Mouse (Mus musculus) heart, postnatal 36 days (tissue): Measurements from ENCODE around the gene Cask. TPM values are rescaled to one million over a fixed set of nuclear protein-coding genes. Genes with fewer than 3 reads are reported as not detected.
A peak's percentile ranks its signal among the peaks of the same experiment; 100 is the strongest.

Experiments used
- DNase-seq, 2 experiments: peaks; one replicate each; pipeline ENCODE4 v3.0.0; 2021 to 2022
- intact Hi-C: fragments of 180-260 bp; cut with DNase I; formaldehyde crosslinking; loops from one replicate; pipeline ENCODE4 v1.15.1; 2025
- total RNA-seq, 2 experiments: library from RNA; stranded (reverse); gene quantifications; 2 replicates each; pipeline ENCODE4 v1.2.3; 2021

Gene Cask
- total RNA-seq, 2 experiments from 2014 or later, result 13.6 to 19.2 TPM

DNA sequence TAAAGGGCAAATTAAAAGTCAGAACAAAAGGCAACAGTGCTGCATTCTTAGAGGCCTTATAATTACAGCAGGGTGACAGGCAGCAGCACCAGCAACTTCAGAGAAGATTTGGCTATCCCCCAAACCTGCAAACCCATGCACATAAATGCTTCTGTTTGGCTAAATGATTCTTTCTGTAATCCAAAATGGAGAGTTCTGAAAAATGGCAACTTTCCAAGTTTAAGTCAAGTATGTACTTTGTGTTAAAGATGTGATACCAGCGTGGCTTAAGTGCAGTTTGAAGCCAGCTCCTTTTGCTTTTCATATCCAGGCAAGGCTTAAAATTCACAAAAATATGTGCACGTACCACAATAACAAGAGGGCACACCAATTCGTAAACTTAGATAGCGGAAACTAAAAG lies 299.6 kb downstream of the Cask start:
- intact Hi-C loops, result no loop called here
- DNase-seq, result no peak

DNA sequence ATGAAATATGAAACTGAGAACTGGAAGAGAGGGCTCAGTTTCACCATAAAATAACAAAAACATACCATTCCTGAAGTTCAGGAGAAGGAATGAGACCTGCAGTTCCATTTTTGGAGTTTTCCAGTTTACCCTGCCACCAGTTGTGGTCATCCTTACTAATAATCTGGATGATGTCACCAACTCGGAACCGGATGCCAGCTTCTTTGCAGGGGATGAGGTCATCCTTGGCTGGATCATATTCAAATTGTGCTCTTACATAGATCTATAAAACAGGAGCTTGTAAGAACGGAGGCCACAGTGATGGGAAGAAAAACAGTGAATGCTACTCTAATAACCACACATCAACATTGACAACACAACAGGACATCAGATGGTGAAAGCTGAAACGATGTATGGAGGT lies 302.1 kb downstream of the Cask start:
- intact Hi-C loops, result no loop called here
- DNase-seq, result no peak

DNA sequence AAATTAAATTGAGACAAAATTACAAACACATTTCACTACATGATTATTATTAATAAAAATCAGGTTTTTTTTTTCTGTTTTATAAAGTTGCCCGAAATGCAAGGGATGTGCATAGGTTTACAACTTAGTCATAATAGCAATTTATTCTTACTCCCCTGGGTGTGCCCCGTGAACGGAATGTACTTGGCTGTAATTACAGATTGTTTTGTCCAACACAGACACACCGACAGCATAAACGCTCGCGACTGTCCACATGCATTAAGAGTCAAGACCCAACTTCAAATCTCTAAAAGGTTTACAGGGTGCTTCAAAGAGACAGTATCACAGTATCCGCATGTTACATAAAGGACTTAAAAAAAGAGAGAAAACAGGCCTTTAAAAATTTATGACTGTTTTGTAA lies 329.9 kb downstream of the Cask start:
- no peak for DNase-seq

DNA sequence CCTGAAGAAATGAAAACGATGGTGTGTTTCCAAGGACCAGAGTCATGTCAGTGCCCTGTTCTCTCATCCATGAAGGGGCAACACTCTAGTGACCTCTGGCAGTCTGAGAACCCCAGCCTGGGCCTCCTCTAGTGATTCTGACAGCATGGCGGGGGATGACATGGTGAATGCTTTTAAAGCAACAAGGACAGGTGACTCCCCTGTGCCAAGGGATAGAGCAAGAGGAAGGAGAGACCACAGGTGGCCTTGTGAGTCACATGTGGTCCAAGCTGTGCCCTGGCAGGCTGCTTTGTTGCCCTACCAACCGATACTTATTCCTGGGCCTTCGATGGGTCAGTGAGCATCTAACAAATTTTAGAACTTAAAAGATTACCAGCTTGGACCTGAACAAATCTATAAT lies 330.6 kb downstream of the Cask start:
- DNase-seq, result no peak
- intact Hi-C loops, result loop anchor here (5.0 kb wide), 2 partner anchors 47 to 137 kb away; no protein-coding TSS in a partner anchor

More for the DNA sequence above, 329.9 kb downstream of the Cask start:
- intact Hi-C loops, result loop anchor here (5.0 kb wide), 2 partner anchors 46 to 136 kb away; no protein-coding TSS in a partner anchor

DNA sequence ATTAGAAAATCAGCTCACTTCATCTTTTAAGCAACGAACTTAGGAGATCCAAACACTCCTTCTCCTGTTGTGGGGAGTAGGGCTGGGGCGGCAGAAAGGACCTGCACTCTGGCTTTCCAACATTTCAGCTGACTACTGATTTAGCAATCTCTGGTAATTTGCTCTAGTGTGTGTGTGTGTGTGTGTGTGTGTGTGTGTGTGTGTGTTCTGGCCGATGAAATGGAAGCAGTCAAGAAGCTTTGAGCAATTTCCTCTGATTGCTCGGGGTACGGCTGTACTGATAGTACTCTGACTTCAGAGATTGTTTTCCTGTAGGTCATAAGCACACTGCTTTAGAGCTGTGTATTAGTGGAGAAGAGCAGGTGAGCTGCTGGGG lies 331.8 kb downstream of the Cask start:
- DNase-seq, result no peak
- intact Hi-C loops, result loop anchor here (5.0 kb wide), 1 partner anchor 172 kb away; no protein-coding TSS in a partner anchor

DNA sequence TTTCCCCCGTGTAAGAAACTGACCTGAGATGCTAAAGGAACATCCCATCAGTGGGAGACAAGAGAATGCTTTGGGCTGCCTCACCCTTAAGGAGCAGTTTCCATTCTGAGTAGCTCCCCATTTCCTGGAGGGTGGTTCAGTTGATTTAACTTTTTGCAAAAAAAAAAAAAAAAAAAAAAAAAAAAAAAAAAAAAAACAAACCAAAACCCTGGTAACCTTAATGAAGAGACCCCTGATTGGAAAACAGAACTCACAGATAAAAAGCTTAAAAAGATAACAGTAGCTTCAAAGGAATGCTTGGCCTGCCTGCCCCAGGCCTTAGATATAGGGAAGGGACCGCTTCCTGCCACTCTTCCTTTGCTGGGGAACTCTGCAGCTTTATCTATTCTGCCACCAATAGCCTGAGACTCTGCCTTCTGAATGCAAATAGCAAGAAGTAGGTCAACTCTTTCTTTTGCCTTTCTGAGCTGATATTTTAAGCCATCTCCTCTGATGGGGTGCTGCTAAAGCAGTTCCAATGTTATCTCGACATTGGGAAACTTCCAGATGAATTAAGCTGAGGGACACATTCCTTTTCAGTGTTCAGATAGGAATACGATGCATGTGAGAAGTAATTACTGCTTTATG lies 332.3 kb downstream of the Cask start:
- intact Hi-C loops, result loop anchor here (5.0 kb wide), 1 partner anchor 172 kb away; no protein-coding TSS in a partner anchor
- no peak for DNase-seq

DNA sequence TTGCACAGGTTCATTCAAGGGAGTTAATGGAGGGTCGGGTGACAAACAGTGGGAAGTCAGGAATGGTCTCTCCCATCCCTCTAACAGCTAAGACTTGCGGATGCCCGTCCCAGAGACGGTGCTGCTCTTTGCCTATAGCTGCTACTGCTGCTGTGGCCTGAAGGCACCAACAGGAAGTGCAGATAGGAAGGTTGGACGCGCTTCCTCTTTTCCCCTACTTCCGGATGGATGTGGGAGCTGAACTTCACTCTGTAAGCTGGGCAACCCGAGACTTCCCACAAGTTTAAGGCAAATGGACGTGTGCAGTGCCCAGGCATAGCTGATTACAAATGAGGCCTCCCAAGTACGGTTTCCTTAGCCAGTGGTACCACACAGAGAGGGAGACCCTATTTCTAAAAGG lies 333.1 kb downstream of the Cask start:
- intact Hi-C loops, result loop anchor here (5.0 kb wide), 1 partner anchor 171 kb away; no protein-coding TSS in a partner anchor
- DNase-seq, result no peak

DNA sequence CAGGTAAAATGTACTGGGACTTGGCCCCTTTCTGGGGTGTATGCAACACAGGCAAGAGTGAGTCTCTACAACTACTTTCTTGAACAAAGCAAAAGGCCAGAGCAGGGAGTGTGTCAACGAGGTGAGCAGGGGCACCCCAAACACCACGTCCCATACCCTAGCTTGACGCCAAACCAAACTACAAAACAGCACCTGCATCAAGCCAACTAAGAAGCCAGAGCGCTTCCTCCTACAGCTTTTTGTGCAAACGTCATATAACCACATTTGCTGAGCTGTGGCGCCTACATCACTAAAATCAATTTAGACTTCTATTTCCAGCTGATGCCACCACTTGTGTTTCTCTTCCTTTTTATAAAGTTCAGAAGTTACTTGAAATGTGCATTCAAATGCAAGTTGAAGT lies 334.7 kb downstream of the Cask start:
- no peak for DNase-seq
- intact Hi-C loops, result loop anchor here (5.0 kb wide), 1 partner anchor 169 kb away; no protein-coding TSS in a partner anchor

DNA sequence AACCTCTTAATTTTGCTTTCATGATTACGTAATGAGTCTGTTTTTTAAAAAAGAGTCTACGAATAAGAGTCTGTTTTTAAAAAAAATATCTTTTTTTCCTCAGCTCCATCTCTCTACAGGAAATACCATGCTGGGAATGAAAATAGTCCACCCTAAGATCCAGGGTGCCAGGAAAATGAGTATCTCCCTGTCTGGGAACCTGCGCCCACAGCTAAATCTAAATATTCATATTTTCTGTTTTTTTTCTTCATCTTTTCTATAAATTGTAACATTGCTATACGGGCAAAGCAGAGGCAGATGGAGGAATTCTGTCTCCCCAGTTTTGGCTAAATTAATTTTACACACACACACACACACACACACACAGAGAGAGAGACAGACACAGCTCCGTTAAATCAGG lies 337.3 kb downstream of the Cask start:
- DNase-seq, result no peak
- intact Hi-C loops, result loop anchor here (2.0 kb wide), 1 partner anchor 285 kb away; no protein-coding TSS in a partner anchor

DNA sequence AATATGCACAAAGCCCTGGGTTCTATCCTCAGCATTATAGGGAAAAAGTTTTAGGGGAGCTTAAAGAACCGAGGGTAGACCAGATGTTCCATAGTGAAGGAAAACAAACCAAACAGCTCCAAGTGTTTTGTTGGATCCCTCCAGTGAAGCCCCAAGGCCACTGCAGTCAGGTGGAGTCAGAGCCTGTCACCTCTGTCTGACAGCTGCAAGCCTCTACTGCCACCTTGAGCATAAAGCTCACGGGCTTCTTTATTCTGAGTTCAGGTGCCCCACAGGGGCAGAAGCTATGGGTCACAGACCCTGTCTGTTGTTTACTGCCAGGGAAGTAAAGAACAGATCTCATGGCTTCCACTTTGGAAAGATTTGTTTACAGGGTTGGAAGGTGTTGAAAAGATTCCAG lies 338.0 kb downstream of the Cask start:
- DNase-seq, result no peak
- intact Hi-C loops, result loop anchor here (2.0 kb wide), 1 partner anchor 284 kb away; no protein-coding TSS in a partner anchor

DNA sequence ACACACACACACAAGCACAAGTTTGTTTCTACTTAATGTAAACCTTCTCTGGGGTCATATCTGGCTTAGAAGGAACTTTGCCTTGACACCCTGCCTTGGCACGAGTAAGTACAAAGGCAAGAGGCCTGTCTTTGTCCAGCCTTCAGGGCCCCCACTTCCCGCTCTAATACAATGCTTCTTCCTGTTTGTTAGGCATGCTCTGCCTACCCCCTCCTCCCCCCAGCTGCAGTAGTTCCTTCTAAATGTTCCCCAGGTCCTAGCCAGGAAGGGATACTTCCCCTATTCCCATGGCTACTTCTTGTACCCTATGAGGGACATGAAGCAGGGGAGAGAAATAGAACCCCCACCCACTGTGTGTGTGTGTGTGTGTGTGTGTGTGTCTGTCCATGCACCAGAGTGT lies 344.8 kb downstream of the Cask start:
- no peak for DNase-seq
- intact Hi-C loops, result no loop called here

DNA sequence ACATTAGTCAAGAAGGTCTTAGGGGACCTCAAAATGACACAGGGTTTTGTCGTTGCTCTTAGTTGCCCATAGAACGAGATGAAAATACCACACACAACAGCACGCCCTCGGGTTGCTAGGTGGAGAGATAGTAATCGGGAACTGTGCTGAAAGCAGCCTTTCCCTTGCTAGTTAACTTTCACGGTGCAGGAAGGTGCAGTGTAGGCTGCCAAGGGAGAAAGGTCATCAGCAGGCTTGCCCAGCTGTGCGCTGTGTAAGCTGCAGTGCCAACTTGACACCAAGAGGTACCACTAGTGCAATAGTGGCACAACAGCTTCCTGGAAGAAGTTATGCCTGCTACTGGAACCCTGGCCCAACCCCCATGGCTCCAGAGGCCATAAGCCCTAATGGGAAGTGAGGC lies 346.8 kb downstream of the Cask start:
- intact Hi-C loops, result loop anchor here (2.0 to 5.0 kb wide), 2 partner anchors 116 to 153 kb away; no protein-coding TSS in a partner anchor
- no peak for DNase-seq

DNA sequence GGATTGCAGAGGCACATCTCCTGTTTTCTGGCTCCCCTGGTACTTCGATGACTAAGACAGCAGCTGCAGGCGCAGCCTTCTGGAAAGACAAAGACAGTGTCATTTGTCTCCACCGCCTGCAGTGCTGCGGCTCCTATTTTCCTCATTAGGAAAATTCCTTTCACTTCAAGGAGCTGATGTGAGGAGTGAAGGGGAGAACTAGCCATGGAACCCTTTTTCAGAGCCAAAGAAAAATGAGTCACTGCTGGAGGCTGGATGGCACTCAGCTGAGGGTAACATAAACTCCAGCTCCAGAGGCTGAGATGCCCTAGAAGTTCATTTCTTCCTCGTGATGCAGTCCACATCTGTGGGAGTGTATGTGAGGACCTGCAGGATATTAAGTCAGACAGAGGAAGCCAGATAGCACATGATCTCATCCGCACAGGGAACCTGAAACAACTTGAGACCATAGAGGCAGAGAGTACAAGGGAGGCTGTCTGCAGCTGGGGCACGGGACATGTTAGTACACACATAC lies 348.2 kb downstream of the Cask start:
- intact Hi-C loops, result loop anchor here (5.0 kb wide), 1 partner anchor 154 kb away; no protein-coding TSS in a partner anchor
- peak in 1 of 2 experiments; percentile 10 for DNase-seq

DNA sequence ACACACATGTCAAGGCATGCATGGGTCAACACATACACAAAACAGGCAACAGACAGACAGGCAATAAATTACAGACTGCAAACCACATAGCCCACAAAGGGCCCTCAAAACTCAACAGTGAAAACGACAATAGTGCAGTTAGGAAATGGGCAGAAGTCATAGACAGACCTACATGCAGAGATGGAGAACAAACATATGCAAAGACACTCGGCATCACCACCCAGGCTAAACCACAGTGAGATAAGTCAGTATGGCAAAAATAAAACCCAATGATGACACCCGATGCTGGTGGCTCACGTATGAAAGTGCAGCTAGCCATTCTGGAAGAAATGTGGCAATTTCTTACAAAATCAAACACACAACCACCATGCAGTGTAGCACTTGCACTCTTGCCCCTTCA lies 350.9 kb downstream of the Cask start:
- DNase-seq, result no peak
- intact Hi-C loops, result loop anchor here (5.0 kb wide), 1 partner anchor 157 kb away; no protein-coding TSS in a partner anchor

DNA sequence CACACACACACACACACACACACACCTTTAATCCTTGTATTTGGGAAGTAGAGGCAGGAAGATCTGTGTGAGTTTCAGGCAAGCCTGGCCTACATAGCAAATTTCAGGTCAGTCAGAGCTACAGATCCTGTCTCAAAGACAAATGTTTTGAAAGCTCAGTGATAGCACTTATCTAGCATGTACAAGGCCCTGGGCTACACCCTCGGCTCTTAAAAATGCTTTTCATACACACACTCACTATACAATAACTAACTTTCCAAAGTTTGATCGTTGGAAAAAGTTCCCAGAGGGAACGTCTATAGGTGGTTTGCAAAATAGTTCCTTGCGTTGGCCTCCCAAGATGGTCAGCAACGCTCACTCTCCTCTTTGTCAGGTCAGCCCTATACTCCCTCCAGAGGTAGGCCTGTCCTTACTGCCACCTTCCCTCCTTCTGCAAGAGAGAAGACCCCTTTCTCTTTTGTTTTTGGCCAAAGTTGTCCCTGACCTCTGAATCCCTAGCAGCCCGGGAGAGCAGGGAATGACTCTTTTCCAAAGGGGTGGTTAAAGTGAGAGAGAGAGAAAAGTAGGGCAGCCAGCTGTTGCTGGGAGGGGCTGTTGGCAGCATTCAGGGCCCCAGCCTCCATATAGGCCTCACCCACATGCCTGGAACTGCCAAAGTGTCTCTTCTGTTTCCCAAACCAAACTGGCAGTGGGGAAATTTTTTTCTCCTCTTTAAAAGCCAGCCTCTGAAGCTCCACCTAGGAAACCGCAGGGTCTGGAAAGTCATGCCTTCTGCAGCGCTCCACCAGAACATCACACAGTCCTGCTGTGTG lies 356.1 kb downstream of the Cask start:
- intact Hi-C loops, result no loop called here
- DNase-seq, result peak in 1 of 2 experiments; percentile 15

DNA sequence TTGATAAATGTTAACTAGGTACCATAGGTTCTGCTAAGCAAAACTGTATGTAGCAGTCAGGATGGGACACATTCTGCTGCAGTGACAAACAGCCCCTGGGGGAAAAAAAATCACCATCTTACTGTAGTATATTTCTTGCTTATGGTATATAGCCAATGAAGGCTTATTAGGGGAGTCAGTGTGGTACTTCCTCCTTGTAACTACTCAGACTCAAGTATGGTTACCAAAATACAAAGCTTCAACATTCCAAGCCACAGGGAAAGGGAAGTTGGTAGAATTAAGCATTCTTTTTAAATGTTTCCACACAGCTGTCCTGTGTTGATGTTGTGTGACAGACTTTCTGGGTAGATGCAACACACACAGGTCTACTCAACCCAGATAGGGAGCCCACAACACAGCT lies 358.2 kb downstream of the Cask start:
- no peak for DNase-seq
- intact Hi-C loops, result no loop called here

DNA sequence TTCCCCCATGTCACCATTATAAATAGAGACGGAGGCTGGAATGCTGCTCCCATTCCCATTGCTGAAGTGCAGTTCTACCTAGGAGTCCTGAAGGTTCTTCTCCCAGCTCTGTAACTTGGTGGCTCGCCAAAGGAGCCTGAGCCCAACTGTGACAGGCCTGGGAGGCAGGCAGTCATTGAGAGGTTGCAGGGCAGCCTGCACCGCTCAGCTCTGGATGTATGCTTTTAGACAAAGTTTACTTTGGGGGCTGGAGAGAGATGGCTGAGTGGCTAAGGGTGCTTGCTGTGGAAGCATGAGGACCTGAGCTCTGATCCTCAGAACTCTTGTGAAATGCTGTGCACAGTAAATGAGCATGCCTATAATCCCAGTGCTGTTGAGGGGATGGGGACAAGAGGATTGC lies 360.2 kb downstream of the Cask start:
- intact Hi-C loops, result no loop called here
- no peak for DNase-seq

DNA sequence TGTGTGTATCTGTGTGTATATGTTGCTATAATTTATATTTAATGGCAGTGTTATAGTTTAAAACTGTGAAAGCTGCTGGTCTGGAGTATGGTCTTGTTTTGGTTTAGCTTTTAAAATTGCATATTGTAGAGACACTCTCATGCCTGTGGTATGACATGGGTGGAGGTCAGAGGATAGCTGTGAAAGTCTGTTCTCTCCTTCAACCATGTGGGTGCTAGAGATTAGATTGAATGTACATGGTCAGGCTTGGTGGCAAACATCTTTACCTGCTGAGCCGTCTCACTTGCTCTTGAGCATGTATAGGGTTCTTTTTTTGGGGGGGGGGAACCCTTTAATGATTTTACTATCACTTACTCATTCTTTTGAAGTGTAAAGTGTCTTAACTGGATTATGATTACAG lies 361.4 kb downstream of the Cask start:
- intact Hi-C loops, result no loop called here
- no peak for DNase-seq

DNA sequence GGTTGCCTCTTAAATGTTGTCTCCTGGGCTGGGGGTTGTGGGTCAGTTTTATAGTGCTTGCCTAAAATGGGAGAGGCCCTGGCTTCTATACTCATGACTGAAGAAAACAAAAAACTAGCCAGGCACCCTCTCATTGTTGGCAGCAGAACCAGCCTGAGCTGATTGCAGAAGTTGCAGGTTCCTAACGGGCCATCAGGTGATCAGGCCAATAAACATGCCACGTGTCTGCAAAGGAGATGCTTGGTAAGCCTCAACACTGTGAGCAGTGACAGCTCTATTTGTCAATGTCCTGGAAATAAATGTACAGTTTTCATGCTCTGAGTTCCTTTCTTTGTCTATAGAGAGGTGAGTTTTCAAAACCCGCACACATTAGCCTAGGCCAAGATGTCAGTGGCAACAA lies 362.2 kb downstream of the Cask start:
- intact Hi-C loops, result no loop called here

DNA sequence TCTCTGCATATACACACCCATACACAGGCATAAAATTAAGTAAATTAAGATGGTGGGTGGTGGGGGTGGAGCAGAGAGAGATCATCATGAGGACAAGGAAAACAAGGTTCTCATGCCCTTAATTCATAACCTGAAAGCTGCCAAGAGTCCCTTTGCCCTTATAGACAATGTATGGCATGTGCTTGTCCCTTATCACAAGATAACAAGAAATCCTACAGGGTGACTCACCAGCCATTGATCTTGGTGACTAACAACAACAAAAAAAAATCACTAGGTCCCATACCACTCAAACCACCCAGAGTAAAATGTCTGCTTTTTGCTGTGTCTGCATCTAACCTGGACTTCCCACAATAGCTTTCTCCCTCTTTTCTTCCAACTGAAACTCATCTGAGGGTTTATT lies 366.7 kb downstream of the Cask start:
- intact Hi-C loops, result no loop called here
- no peak for DNase-seq

More for the DNA sequence above, 362.2 kb downstream of the Cask start:
- no peak for DNase-seq

DNA sequence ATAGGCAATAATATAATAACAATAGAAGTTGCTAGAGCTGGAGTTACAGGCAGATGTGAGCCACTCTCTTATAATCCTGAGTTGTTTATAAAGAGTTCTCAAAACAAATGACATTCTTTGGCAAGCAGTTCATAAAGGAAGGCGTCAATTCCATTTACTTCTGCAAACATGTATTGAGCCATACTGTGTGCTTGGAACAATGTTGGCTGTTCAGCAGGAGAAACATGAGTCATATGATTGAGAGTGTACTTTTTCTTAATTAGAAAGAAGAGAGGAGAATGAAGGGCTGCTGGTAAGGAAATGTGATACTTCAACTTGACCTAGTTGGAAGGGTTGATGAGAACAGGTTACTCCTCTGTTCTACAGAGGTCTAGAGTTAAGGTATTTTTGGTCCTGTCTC lies 368.6 kb downstream of the Cask start:
- intact Hi-C loops, result no loop called here
- no peak for DNase-seq
